Mouse (Mus musculus): ENCODE data around the gene Bicdl2. TPM values are rescaled to one million over a fixed set of nuclear protein-coding genes. Genes with fewer than 3 reads are reported as not detected.

Gene Bicdl2
- under 1 TPM; 0.11 to 0.43 TPM for polyA plus RNA-seq (2017; shearing (Covaris generic))

DNA sequence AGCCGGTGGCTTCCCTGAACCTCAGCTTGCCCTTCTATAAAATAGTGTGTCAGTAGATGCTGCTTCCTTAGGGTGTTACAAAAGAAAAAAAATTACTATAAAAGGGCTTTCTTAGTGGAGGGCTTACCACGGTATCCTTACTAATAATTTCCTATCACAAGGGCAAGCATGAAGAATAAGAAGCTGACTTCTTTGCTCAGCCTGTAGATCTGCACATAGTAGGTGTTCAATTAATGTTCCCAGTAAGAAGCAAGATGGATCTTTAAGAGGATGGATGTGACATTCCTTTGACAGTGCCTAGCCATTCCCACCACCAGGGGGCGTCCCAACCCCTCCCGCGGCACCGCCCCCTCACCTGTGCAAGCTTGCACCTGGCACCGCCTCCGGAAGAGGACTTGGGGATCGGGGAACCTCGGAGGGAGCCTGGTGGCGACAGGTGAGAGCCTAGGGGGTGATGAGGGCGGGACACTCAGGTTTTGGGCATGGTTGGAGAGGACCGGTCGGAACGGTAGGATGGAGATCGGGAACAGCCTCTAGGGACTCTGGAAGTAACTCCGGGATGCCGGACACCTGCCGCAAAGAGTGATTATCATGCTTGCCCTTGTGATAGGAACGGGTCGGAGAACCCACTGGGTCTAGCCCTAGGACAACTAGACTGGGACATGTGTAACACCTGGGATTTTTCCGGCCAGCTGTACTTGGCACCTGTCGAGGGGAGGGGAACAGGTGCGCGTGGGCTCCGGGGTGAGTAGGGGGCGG lies at the start of gene Bicdl2:
Bicdl2 (plus strand) TSS at position 390 of the 759 bp plus-strand sequence.

DNA sequence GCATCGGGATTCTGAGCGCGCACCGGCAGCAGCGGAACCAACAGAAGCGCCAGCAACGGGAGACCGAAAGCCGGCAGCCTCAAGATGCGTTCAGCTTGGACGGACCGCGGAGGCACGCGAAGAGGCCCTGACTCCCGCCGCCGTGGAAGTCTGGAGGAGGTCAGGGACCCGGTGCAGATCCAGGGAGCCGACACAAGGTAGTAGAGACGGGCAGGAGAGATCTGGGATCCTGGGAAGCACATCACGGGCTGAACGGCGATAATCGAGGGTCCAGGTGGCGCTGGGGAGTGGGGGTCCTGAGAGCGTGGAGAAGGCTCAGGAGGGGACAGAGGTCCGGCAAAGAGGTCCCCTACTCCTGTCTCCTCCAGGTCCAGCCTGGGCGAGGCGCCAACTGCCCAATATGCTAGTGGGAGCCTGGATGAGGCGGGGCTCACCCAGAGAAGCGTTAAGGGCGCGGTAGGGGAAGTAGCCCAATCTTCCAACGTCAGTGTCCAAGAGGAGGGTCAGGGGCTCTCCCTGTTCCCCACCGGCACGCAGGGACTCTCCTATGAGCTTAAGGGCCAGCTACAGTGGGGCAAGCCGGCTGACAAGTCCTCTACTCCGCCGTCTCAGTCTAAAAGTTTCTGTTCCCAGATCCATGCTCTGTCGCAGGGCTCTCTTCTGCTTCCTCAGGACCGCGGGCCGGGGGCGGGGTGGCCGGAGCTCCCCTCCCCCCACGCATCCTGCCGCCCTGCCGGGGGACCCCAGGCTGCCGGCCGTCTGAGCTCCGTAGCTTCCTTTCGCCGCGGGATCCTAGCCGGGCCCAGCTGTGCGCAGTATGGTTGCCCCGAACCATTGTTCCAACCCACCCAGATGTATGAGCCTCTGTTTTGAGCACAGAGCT lies 15.5 kb upstream of the Bicdl2 start, which contains the start of gene Mmp25:
Mmp25 (minus strand) TSS at position 665 of the 883 bp plus-strand sequence.

DNA sequence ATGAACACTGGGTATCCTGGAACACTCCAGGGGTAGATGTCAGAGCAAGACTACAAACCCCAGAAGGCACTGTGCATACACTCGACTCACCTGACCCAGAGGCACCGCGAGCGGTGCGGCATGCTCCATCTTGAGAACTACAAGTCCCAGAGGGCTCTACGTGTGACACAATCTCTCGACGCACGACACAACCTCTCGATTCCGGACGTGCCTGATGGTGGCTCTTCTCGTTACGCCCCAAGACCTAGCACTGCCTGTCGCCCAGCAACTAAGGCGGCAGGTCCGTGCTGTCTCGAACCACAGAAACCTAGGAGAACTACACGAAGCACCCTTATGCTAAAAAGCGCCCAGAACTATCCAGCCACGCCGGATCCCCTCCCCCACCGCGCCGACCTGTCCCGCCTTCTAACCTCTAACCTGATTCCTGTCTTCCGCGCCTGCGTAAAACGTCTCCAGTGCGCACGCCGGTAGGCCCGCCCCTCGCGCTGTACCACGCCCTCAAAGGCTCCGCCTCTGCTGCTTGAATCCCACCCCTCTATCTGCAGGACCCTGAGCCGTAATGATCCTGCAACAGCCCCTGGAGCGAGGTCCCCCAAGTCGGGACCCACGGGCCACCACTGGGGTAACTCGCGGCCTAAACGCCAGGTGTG lies 13.2 kb downstream of the Bicdl2 start, which contains the start of the genes Hcfc1r1 and Thoc6:
Hcfc1r1 (plus strand) TSS at position 173 of the 650 bp plus-strand sequence.
Thoc6 (minus strand) TSS at position 459 of the 650 bp plus-strand sequence.

DNA sequence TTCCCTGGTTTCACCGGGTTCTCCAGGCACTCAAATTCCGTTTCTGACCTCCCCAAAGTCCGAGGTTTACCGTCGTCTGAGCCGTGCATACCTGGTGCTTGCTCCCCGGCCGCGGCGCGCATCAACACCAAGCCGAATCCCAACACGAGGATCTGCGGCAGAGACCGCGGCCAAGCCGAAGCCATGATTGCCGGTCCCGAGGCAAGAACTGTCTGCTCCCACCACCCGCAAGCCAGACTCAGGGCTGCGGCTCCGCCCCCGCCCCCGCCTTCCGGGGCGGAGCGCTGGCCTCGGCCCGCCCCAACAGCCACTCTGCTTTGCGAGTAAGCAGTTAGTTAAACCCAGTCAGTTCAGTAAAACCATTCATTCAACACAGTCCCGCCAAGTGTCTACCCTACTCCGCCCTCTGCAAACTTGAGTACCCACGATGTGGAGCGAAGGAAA lies 17.0 kb downstream of the Bicdl2 start, which contains the start of gene Tnfrsf12a:
Tnfrsf12a (minus strand) TSS at position 233 of the 444 bp plus-strand sequence.

DNA sequence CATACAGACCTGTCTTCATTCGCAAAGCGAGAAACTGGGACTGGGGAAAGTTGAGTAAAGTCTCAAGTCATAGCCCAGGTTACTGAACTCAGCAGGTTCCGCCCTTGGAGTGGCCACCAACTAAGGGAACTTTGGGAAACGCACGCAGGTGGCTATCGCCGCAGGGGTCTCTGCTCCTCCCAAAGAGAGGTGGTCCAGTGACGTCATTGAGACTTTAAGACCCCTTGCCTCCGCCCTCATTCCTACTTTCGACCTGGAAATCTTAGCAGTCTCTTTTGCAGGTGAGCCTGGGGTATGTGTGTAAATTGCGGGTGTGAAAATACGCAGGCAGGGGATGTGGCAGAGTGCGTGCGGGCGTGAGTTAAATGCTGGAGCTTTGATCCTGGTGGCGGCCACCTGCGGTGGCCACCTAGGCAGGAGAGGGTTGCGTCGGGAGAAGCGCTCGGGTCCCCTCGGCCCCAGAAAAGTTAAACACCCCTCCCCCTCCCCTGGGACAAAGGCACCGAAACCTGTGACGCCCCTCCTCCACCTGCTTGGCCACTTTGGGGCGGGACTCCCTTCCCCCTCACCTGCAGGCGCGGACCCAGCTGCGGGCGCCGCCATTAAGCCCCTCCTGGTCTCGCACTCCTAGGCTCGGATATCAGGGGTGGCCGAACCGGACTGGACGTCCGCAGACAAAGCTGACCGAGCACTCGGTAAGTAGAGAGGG lies 19.0 kb downstream of the Bicdl2 start, which contains the start of gene Cldn6:
Cldn6 (plus strand) TSS at position 123 of the 709 bp plus-strand sequence.

DNA sequence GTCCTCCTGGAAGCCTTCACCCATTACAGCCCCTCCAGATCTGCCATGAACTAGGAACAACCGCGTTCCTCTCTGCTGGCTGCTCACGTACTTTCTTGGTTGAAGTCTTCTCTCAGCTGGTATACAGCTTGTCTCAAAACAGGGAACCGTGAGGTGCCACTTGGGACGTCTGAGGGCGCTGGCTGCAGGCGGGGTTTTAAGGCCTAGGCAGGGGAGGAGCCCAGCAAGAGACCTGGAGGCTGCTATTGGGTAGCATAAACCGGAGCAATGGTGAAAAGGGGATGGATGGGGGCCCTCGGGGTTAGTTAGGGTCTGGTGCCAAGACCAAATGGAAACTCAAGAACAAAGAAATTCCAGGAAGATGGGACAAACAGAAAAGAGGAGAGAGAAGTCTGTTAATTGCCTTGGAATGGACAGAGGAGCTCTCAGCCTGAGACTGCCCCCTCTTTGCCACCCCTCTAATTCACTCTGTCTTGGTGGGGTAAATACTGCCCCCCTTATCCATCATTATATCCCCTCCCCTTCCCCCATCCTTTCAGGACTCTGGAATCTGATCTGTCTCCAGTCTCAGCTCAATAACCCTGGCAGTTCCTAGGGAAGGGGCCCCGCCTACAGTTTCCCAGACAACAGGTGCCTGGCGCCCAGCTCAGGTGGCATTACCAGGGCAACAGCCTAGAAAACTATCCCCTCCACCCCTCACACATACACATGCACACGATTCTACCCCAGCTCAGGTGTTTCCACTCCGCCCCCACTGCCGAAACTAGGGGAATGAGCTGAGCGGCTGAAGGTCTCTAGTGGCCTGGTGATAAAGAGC lies 23.8 kb downstream of the Bicdl2 start, which contains the start of gene Cldn9:
Cldn9 (minus strand) TSS at position 171 of the 817 bp plus-strand sequence.

Other genes starting within 250 kb of the Bicdl2 start
- under 1 TPM in 1 of 2 experiments, not detected in 1; 0.02 TPM for gene Vmn2r117, start 180.8 kb upstream of the Bicdl2 start, polyA plus RNA-seq (2017; shearing (Covaris generic))
- gene Zfp213, start 96.3 kb upstream of the Bicdl2 start, polyA plus RNA-seq (2017; shearing (Covaris generic)): 10 to 100 TPM; 12.5 to 13.4 TPM
- not detected for gene Zfp13, start 61.0 kb upstream of the Bicdl2 start, polyA plus RNA-seq (2017; shearing (Covaris generic))
- 1 to 10 TPM in 1 of 2 experiments, under 1 TPM in 1; 0.19 to 1.2 TPM for gene Zscan10, start 59.6 kb upstream of the Bicdl2 start, polyA plus RNA-seq (2017; shearing (Covaris generic))
- under 1 TPM; 0.12 to 0.99 TPM for gene Mmp25, start 15.2 kb upstream of the Bicdl2 start, polyA plus RNA-seq (2017; shearing (Covaris generic))
- 10 to 100 TPM; 49.0 to 52.4 TPM for gene Hcfc1r1, start 13.1 kb downstream of the Bicdl2 start, polyA plus RNA-seq (2017; shearing (Covaris generic))
- 10 to 100 TPM; 30.0 to 38.4 TPM for gene Thoc6, start 13.4 kb downstream of the Bicdl2 start, polyA plus RNA-seq (2017; shearing (Covaris generic))
- 1 to 10 TPM; 5.5 to 6.7 TPM for gene Tnfrsf12a, start 17.0 kb downstream of the Bicdl2 start, polyA plus RNA-seq (2017; shearing (Covaris generic))
- gene Cldn6, start 18.7 kb downstream of the Bicdl2 start, polyA plus RNA-seq (2017; shearing (Covaris generic)): under 1 TPM in 1 of 2 experiments, not detected in 1; 0.11 TPM
- gene Cldn9, start 23.5 kb downstream of the Bicdl2 start, polyA plus RNA-seq (2017; shearing (Covaris generic)): under 1 TPM in 1 of 2 experiments, not detected in 1; 0.12 TPM
- gene 1520401A03Rik, start 62.3 kb downstream of the Bicdl2 start, polyA plus RNA-seq (2017; shearing (Covaris generic)): under 1 TPM; 0.10 to 0.39 TPM
- gene Pkmyt1, start 65.8 kb downstream of the Bicdl2 start, polyA plus RNA-seq (2017; shearing (Covaris generic)): 10 to 100 TPM; 31.6 to 39.0 TPM
- gene Paqr4, start 80.4 kb downstream of the Bicdl2 start, polyA plus RNA-seq (2017; shearing (Covaris generic)): 10 to 100 TPM; 10.0 to 20.7 TPM
- 10 to 100 TPM in 1 of 2 experiments, 1 to 10 TPM in 1; 4.0 to 11.8 TPM for gene Kremen2, start 85.3 kb downstream of the Bicdl2 start, polyA plus RNA-seq (2017; shearing (Covaris generic))
- gene Flywch1, start 111.1 kb downstream of the Bicdl2 start, polyA plus RNA-seq (2017; shearing (Covaris generic)): 10 to 100 TPM; 23.5 to 40.0 TPM
- gene Flywch2, start 125.6 kb downstream of the Bicdl2 start, polyA plus RNA-seq (2017; shearing (Covaris generic)): 1 to 10 TPM; 6.3 to 7.6 TPM
- gene Srrm2, start 130.0 kb downstream of the Bicdl2 start, polyA plus RNA-seq (2017; shearing (Covaris generic)): 100 to 1,000 TPM; 921 to 934 TPM
- 100 to 1,000 TPM; 701 to 738 TPM for gene Elob, start 168.6 kb downstream of the Bicdl2 start, polyA plus RNA-seq (2017; shearing (Covaris generic))
- under 1 TPM; 0.17 to 0.39 TPM for gene Prss33, start 175.6 kb downstream of the Bicdl2 start, polyA plus RNA-seq (2017; shearing (Covaris generic))
- under 1 TPM in 1 of 2 experiments, not detected in 1; 0.77 TPM for gene Prss32, start 183.3 kb downstream of the Bicdl2 start, polyA plus RNA-seq (2017; shearing (Covaris generic))
- gene Prss41, start 183.7 kb downstream of the Bicdl2 start, polyA plus RNA-seq (2017; shearing (Covaris generic)): 1 to 10 TPM; 1.9 to 3.0 TPM
- gene Prss21, start 207.6 kb downstream of the Bicdl2 start, polyA plus RNA-seq (2017; shearing (Covaris generic)): not detected
- gene Dcpp1, start 220.4 kb downstream of the Bicdl2 start, polyA plus RNA-seq (2017; shearing (Covaris generic)): not detected
- gene Dcpp2, start 220.4 kb downstream of the Bicdl2 start, polyA plus RNA-seq (2017; shearing (Covaris generic)): not detected

Measured in activated CD4-positive, CD25-positive, alpha-beta regulatory T cell (primary cell).